Mouse (Mus musculus) cerebellum, postnatal 10 days (tissue): ENCODE measurements at regions not wholly inside any gene's neighbourhood (a gene's known extent, or its start where the extent isn't known, plus 50 kb on each side); places are given as distances from the start of the nearest gene placed in this dataset.
A peak's percentile ranks its signal among the peaks of the same experiment; 100 is the strongest.

Experiments used
- DNase-seq, 2 experiments: peaks; one replicate each; pipeline ENCODE4 v3.0.0; 2021; ENCODE audit warnings: mixed read lengths in 2 of 2

DNA sequence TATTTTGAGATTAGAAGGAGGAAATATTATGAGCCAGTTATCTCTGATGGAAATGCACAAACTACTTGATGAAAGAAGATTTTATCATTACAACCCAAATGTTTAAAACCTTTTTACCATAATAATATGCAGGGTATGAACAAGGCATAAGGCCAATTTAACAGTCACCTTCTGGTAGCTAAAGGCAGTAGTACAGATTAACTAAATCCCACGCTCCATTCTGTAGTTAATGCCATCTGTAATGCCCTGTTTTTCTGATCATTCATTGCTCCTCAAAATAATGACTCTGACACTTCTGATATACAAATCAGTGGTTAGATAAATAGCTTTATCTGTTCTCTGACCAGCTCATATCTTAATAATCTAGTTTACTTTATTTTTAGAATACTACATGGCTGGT lies 987.8 kb downstream of the Pcdh7 start:
- DNase-seq, result no peak

GRCm38 (mm10) chr5:58712381-58712780 lies 994.6 kb downstream of the Pcdh7 start:
- DNase-seq, result no peak

GRCm38 (mm10) chr5:58733366-58733765 lies 1015.6 kb downstream of the Pcdh7 start:
- no peak for DNase-seq

DNA sequence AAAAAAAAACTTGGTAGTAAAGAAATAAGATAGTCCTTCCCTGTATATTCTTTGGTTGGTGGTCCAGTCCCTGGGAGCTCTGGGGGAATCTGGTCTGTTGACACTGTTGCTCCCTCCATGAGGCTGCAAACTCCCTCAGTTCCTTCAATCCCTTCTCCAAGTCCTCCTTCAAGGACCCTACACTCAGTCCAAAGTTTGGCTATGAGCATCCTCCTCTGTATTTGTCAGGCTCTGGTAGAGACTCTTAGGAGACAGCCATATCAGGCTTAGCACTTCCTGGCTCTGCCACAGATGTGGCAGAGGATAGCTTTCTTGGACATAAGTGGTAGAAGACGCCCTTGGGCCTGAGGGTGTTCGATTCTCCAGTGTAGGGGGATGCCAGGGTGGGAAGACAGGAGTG lies 1016.2 kb downstream of the Pcdh7 start:
- DNase-seq, result no peak

GRCm38 (mm10) chr5:58736610-58737009 lies 1018.8 kb downstream of the Pcdh7 start:
- DNase-seq, result peak; percentile 82 to 89

- no peak for DNase-seq
These were observed 1019.6 kb downstream of the Pcdh7 start for GRCm38 (mm10) chr5:58737264-58737883.

- DNase-seq, result no peak
These were observed 1020.3 kb downstream of the Pcdh7 start for GRCm38 (mm10) chr5:58738041-58738440.

GRCm38 (mm10) chr5:58740759-58741158 lies 1023.0 kb downstream of the Pcdh7 start:
- no peak for DNase-seq

- no peak for DNase-seq
These were observed 1029.9 kb downstream of the Pcdh7 start for GRCm38 (mm10) chr5:58747684-58748083.

DNA sequence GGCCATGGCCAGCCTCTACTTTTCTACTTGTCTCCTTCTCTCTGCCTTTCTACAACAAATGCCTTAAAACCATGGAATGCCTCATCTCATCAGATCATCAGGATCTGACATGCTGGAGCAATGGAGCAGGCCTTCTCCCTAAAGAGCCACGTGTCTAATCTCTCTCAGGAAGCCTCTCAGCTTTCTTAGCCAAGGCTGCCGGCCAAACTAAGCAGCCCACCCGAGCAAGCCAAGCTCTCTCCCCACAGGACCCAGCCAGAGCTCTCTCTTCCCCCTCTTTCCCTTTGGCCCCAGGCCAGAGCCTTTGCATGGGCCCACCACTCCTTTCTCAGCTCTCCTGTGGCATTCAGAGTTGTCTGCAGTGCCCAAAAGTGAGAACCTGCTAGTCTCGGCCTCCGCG lies 1034.0 kb downstream of the Pcdh7 start:
- peak; percentile 48 to 73 for DNase-seq
